Mouse (Mus musculus): ENCODE results near the gene Thoc6.

Thoc6 gene

GRCm38 (mm10) chr17:23627813-23628212 lies 45.9 kb downstream of the Thoc6 start:
- no peak for DNase-seq

GRCm38 (mm10) chr17:23620351-23620750 lies 53.3 kb downstream of the Thoc6 start:
- no peak for DNase-seq

Data from kidney, postnatal 25 days (tissue).